Mouse (Mus musculus) stomach, adult 2 months (tissue): ENCODE measurements around the gene Gm13694. TPM values are rescaled to one million over a fixed set of nuclear protein-coding genes. Genes with fewer than 3 reads are reported as not detected.

Experiments used
- polyA plus RNA-seq: library from polyadenylated mRNA; depleted of rRNA; stranded (reverse); fragments of >200 nt; gene quantifications from 2 replicates; pipeline ENCODE4 v1.2.3, GENCODE M21; 2012; rRNA removed

Gene Gm13694
- not detected in 2 replicates for polyA plus RNA-seq

DNA sequence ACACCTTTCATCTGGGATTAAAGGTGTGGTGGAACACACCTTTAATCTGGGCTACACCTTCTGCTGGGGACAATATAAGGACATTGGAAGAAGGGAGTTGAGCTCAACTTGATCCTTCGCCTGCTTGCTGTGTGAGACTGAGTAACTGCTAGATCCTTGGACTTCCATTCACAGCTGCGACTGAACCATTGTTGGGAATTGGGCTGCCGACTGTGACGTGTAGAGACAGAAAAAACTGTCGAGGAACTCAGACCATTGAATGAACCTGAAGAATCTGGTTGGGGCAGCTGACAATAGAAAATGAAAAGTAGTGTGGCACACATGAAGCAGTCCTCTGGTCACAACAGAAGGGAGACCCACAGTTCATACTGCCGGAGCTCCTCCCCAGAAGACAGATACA is at the start of gene Gm13694:
Gm13694 (plus strand) TSS at position 301 of the 400 bp plus-strand sequence.

DNA sequence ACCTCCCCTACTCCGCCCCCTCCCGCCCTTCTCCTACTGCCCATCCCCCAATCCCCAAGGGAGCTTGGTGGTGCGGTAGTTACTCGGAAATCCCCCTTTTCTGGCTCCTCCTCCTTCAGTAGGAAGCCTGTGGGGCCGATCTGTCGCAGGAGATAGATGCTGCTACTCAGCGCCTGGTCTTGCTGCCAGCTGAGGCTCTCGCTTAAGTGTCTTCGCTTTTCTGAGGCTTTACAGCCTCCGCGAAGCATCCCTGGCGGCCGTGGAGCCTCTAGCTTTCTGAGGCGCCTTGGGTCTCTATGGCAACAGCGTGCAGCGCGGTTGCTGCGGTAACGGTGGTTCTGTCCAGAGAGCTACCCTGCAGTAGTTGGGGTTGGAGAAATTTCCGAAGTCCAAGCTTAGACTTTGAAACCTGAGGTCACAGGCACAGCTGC is 37.8 kb upstream of the Gm13694 start, which contains the start of gene Zswim2:
Zswim2 (minus strand) TSS at position 298 of the 431 bp plus-strand sequence.

DNA sequence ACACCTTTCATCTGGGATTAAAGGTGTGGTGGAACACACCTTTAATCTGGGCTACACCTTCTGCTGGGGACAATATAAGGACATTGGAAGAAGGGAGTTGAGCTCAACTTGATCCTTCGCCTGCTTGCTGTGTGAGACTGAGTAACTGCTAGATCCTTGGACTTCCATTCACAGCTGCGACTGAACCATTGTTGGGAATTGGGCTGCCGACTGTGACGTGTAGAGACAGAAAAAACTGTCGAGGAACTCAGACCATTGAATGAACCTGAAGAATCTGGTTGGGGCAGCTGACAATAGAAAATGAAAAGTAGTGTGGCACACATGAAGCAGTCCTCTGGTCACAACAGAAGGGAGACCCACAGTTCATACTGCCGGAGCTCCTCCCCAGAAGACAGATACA is 23.3 kb upstream of the Gm13694 start, which contains the start of gene Gm13698:
Gm13698 (plus strand) TSS at position 301 of the 400 bp plus-strand sequence.

DNA sequence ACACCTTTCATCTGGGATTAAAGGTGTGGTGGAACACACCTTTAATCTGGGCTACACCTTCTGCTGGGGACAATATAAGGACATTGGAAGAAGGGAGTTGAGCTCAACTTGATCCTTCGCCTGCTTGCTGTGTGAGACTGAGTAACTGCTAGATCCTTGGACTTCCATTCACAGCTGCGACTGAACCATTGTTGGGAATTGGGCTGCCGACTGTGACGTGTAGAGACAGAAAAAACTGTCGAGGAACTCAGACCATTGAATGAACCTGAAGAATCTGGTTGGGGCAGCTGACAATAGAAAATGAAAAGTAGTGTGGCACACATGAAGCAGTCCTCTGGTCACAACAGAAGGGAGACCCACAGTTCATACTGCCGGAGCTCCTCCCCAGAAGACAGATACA is 17.5 kb upstream of the Gm13694 start, which contains the start of gene Gm13693:
Gm13693 (plus strand) TSS at position 301 of the 400 bp plus-strand sequence.

DNA sequence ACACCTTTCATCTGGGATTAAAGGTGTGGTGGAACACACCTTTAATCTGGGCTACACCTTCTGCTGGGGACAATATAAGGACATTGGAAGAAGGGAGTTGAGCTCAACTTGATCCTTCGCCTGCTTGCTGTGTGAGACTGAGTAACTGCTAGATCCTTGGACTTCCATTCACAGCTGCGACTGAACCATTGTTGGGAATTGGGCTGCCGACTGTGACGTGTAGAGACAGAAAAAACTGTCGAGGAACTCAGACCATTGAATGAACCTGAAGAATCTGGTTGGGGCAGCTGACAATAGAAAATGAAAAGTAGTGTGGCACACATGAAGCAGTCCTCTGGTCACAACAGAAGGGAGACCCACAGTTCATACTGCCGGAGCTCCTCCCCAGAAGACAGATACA is 11.7 kb upstream of the Gm13694 start, which contains the start of gene Gm13695:
Gm13695 (plus strand) TSS at position 301 of the 400 bp plus-strand sequence.

DNA sequence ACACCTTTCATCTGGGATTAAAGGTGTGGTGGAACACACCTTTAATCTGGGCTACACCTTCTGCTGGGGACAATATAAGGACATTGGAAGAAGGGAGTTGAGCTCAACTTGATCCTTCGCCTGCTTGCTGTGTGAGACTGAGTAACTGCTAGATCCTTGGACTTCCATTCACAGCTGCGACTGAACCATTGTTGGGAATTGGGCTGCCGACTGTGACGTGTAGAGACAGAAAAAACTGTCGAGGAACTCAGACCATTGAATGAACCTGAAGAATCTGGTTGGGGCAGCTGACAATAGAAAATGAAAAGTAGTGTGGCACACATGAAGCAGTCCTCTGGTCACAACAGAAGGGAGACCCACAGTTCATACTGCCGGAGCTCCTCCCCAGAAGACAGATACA is 5.9 kb upstream of the Gm13694 start, which contains the start of gene Gm13696:
Gm13696 (plus strand) TSS at position 301 of the 400 bp plus-strand sequence.

DNA sequence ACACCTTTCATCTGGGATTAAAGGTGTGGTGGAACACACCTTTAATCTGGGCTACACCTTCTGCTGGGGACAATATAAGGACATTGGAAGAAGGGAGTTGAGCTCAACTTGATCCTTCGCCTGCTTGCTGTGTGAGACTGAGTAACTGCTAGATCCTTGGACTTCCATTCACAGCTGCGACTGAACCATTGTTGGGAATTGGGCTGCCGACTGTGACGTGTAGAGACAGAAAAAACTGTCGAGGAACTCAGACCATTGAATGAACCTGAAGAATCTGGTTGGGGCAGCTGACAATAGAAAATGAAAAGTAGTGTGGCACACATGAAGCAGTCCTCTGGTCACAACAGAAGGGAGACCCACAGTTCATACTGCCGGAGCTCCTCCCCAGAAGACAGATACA is 5.7 kb downstream of the Gm13694 start, which contains the start of gene Gm13697:
Gm13697 (plus strand) TSS at position 301 of the 400 bp plus-strand sequence.

DNA sequence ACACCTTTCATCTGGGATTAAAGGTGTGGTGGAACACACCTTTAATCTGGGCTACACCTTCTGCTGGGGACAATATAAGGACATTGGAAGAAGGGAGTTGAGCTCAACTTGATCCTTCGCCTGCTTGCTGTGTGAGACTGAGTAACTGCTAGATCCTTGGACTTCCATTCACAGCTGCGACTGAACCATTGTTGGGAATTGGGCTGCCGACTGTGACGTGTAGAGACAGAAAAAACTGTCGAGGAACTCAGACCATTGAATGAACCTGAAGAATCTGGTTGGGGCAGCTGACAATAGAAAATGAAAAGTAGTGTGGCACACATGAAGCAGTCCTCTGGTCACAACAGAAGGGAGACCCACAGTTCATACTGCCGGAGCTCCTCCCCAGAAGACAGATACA is 11.5 kb downstream of the Gm13694 start, which contains the start of gene Gm13691:
Gm13691 (plus strand) TSS at position 301 of the 400 bp plus-strand sequence.

Other genes with a start within 250 kb of the Gm13694 start
- 0.27 and 0.35 TPM in 2 replicates for gene Fam171b, start 166.3 kb upstream of the Gm13694 start, polyA plus RNA-seq
- not detected in 2 replicates for gene Zswim2, start 37.7 kb upstream of the Gm13694 start, polyA plus RNA-seq
- not detected in 2 replicates for gene Gm13698, start 23.2 kb upstream of the Gm13694 start, polyA plus RNA-seq
- not detected in 2 replicates for gene Gm13693, start 17.4 kb upstream of the Gm13694 start, polyA plus RNA-seq
- gene Gm13695, start 11.6 kb upstream of the Gm13694 start, polyA plus RNA-seq, result not detected in 2 replicates
- gene Gm13696, start 5.8 kb upstream of the Gm13694 start, polyA plus RNA-seq, result not detected in 2 replicates
- not detected in 2 replicates for gene Gm13697, start 5.8 kb downstream of the Gm13694 start, polyA plus RNA-seq
- gene Gm13691, start 11.6 kb downstream of the Gm13694 start, polyA plus RNA-seq, result not detected in 2 replicates